Mouse (Mus musculus) embryo, embryonic 10.5 days (tissue): ENCODE measurements at regions not wholly inside any gene's neighbourhood (a gene's known extent, or its start where the extent isn't known, plus 50 kb on each side); places are given as distances from the start of the nearest gene placed in this dataset.

Experiments
- DNase-seq: peaks from one replicate; pipeline ENCODE4 v3.0.0-alpha.2; 2015; ENCODE audit warnings: low spot score

DNA sequence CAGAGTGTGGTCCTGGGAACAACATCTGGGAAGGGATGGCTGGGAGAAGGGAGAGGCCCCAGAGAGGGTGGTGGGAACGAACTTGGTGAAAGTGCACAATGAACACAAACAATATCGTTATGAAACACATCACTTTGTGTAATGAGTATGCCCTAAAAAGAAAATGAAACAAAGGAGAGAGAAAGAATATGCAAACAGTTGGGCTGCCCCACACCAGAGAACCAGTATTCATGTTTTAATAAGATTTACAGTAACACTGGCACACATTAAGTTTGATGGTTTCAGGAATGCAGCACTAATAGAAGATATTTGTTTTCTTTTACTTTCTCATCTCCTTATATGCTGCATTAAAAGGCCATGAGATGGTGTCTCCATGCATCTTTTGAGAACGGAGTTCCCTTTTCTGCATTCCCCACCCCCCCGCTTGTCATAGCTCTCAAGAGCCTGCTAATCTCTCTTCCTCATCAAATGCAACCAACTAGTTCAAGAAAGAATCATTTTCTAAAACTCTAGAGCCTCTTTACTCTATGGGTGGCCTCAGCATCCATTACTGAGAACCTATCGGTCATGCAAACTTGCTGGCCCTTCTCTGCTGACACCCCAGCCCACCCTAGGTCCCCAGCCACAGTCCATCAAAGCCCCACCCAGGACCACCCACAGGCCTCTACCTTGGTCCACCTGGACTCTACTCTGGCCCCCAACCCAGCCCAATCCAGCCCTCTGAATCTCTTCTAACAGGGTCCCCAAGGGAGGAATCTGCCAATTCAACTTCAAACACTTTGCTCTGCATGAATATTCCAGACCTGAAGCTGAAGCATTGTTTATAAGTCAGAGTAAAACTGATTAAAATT is 379.0 kb upstream of the Nrp1 start:
- no peak for DNase-seq

DNA sequence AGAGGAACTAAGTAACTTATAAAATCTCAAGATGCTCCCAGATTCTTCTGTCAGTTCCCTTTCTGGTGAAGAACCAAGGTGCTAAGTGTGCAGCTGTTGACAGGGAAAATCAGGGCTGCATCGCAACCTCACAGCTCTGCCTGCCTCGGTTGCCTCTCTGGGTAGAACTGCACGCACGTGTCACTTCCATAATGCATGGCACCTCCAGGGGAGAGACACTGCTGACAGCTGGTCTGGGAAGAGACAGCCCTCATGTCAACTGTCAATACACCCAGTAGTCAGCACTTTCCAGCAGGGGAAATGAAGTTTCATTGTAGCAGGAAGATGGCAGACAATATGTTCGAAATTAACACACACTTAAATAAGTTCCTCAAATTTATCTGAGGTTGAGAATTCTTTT is 376.2 kb upstream of the Nrp1 start:
- DNase-seq = no peak

DNA sequence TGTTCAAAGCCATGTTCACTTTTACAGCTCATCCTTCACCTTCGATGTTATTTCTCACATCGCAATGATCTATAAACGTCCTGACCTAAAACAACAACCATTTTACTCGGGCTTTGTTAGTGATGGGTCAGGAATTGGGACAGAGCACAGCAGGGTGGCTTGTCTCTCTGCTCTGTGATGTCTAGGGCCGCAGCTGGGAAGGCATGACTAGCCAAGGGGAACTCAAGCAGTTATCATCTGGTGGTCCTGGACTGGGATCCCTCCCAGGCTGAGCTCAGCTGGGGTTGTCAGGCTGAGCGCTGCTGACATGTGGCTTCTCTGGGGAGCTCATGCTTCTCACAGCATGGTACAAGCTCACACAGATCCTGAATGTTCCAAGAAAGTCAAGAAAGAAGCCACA is 372.8 kb upstream of the Nrp1 start:
- DNase-seq = no peak

DNA sequence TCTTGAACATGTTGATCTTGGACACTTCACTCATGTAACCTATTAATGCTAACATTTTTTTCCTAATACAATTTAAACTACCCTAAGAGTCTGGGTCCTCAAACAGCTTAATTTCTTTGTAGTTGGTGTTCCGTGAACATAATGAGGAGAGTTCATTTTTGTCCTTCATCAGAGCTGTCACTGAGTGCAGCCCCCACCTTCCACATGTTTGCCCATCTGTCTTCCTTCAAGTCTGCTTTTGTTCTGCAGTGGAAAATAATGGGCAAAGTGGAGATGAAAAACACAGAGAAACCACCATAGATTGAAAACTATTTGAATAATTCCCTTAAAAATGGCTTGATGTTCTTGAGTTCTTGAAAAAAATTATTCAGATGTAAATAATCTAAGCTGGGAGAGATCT is 369.5 kb upstream of the Nrp1 start:
- DNase-seq = no peak

DNA sequence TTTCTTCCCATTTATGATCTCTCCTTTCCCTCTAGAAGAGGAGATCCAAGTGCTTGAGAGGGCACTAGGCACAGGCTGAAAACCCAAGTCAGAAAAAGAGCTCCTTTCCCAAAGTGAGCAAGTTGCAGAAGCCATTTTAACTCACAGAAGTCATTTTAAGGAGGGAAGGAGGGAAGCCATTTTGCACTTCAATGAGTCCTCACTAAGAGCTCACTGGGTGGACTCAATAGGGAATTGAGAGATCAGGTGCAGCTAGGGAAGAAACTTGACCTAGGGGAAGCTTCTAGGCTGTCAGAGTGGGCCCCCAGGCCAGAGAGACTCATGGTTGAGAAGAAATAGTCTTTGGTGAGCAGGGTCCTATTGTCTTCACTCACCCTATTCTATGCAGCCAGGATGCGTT is 363.5 kb upstream of the Nrp1 start:
- DNase-seq = no peak

DNA sequence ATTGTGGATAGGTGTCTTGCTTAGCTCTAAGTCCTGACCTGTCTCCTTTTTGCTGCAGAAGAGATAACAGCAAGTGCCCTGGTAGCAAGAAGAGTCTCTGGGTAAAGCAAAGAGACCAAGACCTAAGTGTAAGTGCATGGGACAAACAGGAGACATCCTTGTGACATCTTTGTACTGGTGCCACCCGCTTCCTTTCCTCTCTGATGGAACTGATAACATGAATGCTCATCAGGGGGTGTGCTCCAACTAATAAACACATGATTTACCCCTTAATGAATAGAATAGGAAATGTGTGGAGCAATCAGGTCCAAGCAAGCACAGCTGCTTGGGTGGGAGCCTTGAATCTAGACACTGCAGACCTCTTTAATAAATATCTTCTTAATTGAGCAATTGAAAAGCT is 362.9 kb upstream of the Nrp1 start:
- no peak for DNase-seq

DNA sequence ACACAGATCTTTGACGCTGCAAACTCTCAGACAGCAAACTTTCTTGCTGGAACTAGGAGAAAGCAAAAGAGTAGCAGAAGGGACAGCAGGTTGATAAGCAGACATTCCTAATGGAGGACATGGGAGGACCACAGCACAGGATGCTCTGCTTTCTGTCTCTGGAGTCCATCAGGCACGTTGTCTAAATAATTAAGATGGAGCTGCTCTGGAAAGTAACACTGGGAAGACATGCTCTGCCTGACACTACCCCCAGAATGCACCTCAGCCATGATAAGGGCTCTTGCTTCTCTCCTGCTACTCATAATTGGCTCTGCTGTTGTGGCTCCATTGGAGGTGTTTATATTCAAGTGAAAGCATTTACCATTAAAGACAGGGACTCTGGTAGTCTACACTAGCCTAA is 356.0 kb upstream of the Nrp1 start:
- DNase-seq = no peak

DNA sequence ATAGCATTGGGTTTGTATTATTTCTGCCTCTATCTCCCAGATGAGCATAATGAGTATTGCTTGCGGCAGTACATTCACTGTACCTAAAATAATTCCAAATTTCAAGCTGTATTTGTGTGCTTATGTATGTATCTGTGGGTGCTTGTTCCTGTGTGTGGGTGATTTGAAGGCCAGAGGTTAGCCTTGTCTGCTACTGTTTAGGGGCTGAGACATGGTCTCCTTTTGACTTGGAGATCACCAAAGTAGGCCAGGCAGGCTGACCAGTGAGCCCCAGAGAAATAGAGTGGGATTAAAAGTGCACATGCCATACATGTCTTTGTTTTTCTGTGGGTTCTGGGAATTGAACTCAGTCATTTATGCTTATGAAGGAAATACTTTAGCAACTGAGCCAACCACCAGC is 355.6 kb upstream of the Nrp1 start:
- no peak for DNase-seq

DNA sequence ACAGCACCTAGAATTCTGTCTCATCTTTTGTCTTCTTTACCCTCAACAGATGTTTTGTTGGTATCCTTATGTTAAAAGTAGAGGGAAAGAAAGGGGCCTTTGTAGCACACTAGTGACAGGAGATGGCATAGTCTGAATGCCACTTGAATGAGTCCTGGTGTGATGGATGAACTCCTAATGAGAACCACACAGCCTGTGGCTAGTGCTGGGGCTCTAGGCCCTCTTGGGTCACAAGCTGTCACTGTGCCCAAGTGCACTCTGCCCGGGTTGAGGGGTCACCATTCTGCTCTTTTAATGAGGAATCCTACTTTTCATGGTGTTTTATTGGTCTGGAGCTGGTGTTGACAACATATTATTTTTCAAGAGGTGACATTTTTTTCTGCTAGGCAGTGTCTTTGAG is 355.0 kb upstream of the Nrp1 start:
- DNase-seq = peak; percentile 58

DNA sequence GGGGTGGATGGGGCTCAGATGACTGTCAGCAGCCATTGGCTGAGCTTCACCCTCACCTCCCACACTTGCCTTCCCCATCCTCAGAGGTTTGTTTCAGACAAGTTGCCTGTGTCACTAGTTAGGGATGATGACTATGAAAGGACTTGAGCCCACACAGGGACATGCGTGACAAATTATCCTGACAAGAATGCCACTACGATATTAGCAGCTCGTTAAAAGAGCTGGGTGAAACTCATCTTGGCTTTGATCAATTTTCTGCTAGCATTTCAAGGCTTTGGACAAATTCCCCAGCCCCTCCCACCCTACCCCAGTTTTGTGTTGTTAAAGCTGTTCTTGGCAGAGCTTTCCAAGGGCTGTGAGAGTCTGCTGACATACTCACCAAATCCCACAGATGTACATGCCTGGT is 354.5 kb upstream of the Nrp1 start:
- DNase-seq = no peak

DNA sequence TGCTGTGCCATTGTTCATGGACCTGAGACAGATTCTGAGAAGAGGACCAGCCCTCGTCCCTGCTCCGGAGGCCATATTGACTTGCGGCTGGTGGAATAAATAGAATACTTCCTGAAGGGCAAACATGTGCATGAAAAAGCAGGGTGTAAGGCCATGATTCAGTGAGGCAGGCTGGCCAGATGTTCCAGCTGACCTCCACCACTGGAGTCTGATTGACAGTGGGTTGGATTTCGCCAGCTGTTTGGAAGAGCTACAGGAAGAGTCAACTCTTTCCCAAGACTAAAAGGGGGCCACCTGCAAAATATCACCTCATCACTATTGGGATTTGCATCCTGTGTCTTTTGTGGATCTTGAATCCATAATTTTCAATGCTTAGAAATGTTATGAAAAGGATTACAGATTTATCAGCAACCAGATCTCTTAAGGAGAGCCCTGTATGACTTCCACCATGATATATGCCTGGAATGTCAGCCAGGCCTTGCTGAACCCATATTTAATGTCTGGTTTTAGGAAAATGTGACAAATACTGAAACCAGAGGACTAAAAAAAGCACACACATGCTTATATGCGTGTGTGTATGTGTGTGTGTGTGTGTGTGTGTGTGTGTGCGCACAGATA is 348.9 kb upstream of the Nrp1 start:
- no peak for DNase-seq

DNA sequence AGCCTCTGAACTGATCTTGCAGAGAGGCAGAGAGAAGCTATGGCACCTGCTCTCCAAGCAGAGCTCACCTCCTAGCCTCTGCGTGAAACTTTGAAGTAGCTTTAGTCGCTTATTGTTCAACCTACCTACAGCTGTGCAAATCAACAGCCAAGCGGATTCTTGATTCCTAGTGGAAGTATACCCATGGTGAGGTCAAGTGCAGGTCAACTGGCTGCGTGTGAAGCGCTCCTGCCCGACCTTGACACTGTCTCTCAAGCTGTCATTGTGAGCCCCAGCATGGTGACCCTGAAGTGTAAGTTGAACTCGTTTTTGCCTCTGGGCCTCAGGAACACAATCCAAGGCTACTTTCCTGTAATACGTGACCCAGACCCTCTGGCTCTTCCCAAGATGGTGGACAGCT is 341.2 kb upstream of the Nrp1 start:
- DNase-seq = no peak

DNA sequence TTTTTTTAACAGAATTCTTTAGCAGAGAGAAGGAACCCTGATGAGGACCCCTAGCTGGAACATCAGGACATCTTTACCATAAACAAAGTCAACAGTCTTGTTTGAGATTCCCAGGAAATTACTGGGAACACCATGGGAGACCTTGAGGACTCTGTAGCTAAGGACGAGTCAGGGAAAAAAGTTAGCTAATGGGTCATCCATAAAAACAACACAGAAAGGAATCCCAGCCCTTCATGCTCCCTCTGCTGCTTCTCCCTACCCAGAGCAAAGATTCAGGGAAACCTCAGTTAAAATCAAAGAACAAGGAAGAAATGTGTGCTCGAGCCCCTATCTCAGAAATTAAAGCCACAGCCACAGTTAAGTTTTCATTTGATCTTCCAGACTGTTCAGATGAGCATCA is 334.7 kb upstream of the Nrp1 start:
- no peak for DNase-seq

DNA sequence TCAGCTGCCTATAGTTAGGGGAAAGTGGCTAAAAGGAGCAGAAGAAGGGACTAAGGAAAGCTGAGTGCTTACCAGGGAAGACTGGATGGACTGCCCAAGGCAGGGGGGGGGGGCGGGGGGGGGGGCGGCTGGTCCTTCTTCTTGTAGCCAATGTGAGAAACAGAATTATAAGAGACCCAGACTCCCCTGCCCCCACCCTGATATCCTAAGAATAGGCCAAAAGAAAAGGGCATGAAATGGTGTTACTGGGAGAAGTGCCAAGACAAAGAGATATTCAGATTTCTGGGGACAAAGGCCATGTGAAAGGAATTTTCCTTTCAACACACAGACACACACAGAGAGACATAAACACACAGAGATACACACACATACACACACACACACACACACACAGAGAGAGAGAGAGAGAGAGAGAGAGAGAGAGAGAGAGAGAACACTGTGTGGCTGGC is 333.6 kb upstream of the Nrp1 start:
- peak; percentile 42 for DNase-seq

DNA sequence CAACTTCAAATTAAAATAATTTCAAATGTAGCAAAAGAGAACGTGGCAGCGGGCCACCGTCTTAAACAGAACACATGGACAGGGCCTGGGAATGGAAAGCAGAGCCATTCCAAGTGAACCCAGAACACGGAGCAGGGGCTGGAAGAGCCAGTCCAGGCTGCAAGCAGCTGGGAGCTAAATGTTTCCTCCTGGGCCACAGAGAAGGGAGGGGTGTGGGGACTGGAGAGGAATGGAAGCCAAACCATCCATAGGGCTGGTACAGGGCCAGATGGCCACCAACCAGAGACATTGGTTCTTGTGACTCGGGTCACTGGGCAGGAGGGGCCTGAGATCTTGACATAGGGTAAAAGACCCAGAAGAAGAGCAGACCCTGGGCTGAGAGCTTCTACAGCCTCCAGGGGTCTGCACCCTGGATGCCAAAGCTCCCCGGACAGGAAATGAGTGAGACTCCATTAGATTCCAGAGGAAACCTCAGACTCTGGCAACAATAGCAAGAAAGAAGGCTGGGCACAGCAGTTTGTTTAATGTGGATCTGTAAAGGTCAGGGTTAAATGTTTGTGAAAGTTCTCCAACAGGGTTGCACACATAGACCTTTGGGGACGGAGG is 333.1 kb upstream of the Nrp1 start:
- DNase-seq = peak; percentile 53

DNA sequence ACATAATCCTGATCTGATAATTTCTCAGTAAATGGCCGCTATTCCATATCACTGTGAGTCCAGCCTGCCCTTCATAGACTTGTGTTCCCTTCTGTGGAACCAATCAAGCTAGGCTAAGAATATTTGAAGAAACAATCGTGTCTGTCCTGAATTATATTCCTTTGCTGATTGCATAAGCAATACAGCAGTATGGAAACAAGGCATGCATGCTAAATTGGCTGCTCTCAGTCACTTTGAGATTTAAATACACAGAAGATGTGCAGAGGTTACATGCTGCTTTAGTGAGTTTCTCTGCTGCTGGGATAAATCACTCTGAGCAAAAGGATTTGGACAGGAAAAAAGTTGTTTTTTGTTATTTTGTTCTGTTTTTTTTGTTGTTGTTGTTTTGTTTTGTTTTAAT is 331.4 kb upstream of the Nrp1 start:
- no peak for DNase-seq

DNA sequence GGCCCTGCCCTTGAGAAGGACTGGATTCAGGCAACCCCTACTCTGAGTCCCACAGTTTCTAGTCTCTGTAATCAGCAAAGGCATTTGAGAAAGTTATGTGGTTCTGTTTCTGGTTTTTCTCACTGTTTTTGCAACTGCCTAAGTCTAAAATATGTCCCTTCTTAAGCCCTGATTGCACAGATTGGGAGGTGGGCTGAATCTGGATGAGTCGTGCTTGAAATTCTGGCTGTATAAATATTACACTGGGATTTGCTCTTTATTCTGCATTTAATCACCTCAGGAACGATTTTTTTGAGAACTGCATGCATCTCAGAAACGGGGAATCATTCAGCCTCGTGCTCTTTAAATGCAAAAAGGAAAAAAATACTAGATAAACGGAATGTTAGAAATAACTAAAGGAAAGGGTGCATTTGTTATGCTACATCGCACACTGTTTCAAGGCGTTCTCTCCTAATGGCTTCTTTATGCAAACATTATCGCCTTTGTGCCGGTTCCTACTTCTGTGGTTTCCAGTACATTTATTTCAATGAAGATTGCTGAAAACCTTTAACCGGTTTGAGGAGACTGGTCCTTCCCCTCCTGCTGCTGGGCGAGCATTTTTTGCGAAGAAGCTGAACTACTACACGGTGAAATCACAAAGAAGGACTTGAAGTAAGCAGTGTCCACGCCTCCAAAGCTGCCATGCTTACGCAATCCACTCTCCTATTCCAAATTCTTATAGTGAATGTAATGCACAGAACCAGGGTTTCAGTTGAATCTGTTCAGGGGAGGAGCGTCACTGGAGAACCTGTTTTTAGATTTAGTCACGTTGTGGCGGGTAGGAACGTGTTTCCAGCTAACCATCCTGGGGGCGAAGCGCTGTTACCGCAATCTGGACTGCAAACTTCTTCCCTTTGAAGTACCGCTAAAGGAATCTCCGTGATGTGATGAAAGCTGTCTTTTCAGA is 327.8 kb upstream of the Nrp1 start:
- no peak for DNase-seq

DNA sequence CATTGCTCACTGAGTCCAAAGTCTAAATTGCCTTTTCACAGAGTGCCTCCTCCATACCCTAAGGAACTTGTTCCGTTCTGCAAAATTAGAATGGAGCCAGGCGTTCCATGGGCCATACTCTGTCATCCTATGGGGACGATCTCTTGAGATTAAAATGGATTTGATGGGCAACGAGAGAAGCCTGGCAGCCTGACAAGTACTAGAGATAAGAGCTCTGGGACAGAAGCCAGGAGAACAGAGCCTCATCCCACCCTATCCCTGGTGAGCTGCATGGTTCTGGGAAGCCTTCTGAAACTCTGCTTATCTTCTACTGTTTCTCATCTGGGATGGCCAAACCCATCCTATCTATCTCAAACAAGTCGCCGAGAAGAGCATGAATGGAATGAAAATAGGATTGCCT is 324.3 kb upstream of the Nrp1 start:
- no peak for DNase-seq

DNA sequence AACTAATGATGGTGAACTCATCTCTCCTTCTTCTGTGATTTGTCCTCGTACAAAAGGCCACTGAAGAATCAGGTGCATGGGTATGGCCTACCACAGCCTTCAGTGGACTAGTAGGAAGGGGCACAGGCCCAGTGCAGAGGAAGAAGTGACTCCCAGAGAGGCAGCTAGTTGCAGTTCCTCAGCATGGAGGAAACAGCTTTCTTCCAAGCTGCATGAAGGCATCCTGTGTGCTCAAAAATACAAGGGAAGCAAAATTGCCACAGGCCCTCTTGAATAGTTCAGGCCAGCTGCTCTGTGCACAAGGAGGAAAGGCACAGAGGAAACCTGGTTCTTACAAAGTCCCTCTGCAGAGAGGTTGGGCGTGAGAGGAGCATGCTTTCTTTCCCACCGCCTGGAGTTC is 322.7 kb upstream of the Nrp1 start:
- DNase-seq = no peak

DNA sequence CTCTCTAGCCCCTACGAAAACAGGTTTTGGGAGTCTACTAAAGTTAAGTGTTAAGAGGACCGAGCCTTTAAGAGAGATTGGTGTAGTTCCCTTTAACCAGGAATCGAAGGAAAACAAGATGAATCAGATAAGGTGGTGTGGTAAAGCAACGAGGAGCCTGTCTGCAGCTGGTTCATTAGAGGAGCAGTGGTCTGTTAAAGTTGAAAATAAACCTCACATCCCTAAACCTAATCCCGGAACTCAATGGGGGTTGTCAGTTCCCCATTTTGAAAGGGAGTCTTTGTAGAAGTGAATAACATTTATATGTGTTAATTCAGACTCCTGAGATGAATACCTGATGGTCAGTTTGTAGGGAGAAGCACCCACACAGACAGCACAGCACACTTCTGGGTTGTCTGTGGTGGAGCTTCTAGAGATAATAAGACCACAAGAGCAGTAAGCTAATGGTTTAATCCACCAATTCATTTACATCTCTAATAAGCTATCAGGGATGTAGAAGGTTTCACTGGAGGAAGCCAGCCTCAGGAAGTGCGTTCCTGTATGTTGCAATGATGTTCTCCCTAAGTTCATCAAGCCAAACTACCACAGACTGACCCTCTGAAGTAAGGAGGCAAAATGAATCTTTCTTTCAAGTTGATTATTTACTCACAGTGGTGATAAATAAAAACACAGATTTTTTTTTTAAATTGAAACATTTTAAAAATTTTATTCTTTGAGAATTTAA is 318.9 kb upstream of the Nrp1 start:
- no peak for DNase-seq

DNA sequence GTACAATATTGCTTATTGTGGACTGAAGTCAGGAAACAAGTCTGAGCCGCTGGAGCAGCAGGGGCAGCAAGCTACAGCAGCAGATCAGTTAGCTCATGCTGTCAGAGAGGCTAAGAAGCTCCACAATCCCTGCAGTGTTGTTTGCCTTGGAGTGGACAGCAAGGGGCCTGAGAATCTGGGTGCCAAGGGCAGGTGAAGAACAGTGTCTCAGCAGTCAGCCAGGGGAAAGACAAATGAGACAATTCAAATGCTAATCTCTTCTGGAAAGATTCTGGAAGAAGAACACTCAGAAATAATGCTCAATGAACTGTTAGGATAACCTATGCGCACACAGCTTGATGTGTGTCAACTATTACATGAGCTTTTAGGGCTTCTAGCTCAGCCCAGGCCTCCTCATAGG is 315.5 kb upstream of the Nrp1 start:
- no peak for DNase-seq

DNA sequence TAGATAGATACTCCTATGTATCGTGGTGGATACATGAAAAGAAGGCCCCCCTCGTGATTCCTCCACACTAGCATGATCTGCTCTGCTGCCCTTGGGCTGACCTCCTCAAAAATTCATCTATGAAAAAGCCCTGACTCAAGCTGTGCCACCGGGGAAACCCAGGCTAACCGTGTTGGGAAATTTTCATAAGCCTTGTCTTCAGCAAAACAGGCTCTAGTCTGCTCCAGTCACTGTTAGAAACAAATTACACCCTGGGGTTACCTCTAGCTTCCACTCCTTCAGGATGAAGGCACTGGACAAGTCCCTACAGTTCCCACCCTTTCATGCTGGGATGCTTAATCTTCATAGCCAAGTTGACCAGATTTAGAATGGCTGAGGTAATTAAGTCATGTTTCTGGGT is 315.0 kb upstream of the Nrp1 start:
- DNase-seq = no peak
